Mouse (Mus musculus) spleen, adult 2 months (tissue): ENCODE results near the gene Hsd17b1.

Experiments
- CTCF ChIP-seq: fragments of 200-500 bp; IDR thresholded peaks from 2 replicates; pipeline ENCODE4 v1.5.1; 2011; ENCODE audit warnings: mild to moderate bottlenecking, inconsistent platforms; ENCODE audit not compliant: insufficient read depth, insufficient read length, insufficient replicate concordance; ENCODE audit errors: extremely low read depth
- POLR2A ChIP-seq: fragments of 200-500 bp; IDR thresholded peaks from 2 replicates; pipeline ENCODE4 v1.6.1; 2011; ENCODE audit warnings: low read depth, low read length, inconsistent platforms

DNA sequence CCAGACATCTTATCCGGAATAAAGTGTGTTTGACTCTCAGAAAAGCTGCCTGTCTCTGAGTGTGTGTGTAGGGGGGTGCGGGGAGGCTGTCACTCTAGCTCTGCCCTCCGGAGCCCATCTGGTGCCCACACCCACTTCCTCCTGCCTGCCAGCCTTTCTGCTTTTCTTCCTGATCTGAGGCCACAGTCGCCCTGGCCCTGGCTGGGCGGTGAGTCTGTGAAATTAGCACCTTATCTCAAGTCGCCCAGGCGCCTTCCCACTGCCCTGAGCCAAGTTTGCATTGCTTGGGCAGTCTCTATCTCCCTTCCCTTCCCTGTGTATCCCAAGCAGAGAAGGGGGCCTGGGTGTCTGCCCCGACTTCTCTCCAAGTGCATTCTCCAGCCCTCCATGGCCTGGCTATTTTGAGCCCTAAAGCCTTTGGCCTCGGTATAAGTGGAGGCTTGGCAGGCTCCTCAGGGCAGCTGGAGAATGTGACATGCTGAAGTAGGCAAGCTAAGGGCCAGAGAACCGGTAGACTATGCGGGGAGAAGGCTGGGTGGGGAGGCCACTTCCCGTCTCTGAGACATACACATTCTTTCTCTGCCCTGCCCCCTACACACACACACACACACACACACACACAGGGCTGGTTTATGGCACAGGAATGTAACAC, 14.4 kb upstream of the Hsd17b1 start:
- no peak for TF ChIP-seq CTCF
- TF ChIP-seq POLR2A: peak; percentile 74
